Mouse (Mus musculus) intestine, embryonic 15.5 days (tissue): ENCODE data around the gene Cyld. TPM values are rescaled to one million over a fixed set of nuclear protein-coding genes. Genes with fewer than 3 reads are reported as not detected.
"Not testable (repeated sequence)": the region's sequence is repeated elsewhere in the genome, so short reads cannot be mapped to it uniquely, and the experiment has no call there.

ENCODE experiments used
- ATAC-seq: fragments of 200-750 bp; cut with Nextera tagmentation; 2 replicates; pipeline ENCODE4 v1.8.0; 2017; ENCODE audit warnings: moderate TSS enrichment, moderate library complexity
- H3K27ac ChIP-seq: fragments of 300-500 bp; sonication (generic); 2 replicates; pipeline ENCODE4 v1.5.1; 2015; ENCODE audit warnings: mild to moderate bottlenecking, inconsistent platforms
- H3K27me3 ChIP-seq: fragments of 300-500 bp; sonication (generic); replicated peaks from 2 replicates; pipeline ENCODE4 v1.6.1; 2015; ENCODE audit warnings: inconsistent platforms
- H3K36me3 ChIP-seq: fragments of 300-500 bp; sonication (generic); 2 replicates; pipeline ENCODE4 v1.6.1; 2015; ENCODE audit warnings: inconsistent platforms
- H3K4me1 ChIP-seq: fragments of 300-500 bp; sonication (generic); replicated peaks from 2 replicates; pipeline ENCODE4 v1.6.1; 2015; ENCODE audit warnings: inconsistent platforms
- H3K4me2 ChIP-seq: fragments of 300-500 bp; sonication (generic); replicated peaks from 2 replicates; pipeline ENCODE4 v1.6.1; 2015; ENCODE audit warnings: mild to moderate bottlenecking, inconsistent platforms
- H3K4me3 ChIP-seq: fragments of 300-500 bp; sonication (generic); replicated peaks from 2 replicates; pipeline ENCODE4 v1.5.1; 2015; ENCODE audit warnings: inconsistent platforms
- H3K9ac ChIP-seq: fragments of 300-500 bp; sonication (generic); 2 replicates; pipeline ENCODE4 v1.6.1; 2015; ENCODE audit warnings: inconsistent platforms
- H3K9me3 ChIP-seq: fragments of 300-500 bp; sonication (generic); 2 replicates; pipeline ENCODE4 v1.6.1; 2016; ENCODE audit warnings: inconsistent platforms
- WGBS: fragments of 180-500 bp; shearing (Covaris S2); methylation state at CpG from one replicate; pipeline ENCODE4 v1.1.7; 2015; 5-methylcytosine and 5-hydroxymethylcytosine counted together
- polyA plus RNA-seq: library from polyadenylated mRNA; unstranded; fragments of >200 nt; fragmentation: Nextera tagmentation; extraction: Ambion mirVana; gene quantifications from 2 replicates; pipeline ENCODE4 v1.2.1, GENCODE M21; 2015

Cyld gene
- 12.6 and 13.8 TPM in 2 replicates for polyA plus RNA-seq

DNA sequence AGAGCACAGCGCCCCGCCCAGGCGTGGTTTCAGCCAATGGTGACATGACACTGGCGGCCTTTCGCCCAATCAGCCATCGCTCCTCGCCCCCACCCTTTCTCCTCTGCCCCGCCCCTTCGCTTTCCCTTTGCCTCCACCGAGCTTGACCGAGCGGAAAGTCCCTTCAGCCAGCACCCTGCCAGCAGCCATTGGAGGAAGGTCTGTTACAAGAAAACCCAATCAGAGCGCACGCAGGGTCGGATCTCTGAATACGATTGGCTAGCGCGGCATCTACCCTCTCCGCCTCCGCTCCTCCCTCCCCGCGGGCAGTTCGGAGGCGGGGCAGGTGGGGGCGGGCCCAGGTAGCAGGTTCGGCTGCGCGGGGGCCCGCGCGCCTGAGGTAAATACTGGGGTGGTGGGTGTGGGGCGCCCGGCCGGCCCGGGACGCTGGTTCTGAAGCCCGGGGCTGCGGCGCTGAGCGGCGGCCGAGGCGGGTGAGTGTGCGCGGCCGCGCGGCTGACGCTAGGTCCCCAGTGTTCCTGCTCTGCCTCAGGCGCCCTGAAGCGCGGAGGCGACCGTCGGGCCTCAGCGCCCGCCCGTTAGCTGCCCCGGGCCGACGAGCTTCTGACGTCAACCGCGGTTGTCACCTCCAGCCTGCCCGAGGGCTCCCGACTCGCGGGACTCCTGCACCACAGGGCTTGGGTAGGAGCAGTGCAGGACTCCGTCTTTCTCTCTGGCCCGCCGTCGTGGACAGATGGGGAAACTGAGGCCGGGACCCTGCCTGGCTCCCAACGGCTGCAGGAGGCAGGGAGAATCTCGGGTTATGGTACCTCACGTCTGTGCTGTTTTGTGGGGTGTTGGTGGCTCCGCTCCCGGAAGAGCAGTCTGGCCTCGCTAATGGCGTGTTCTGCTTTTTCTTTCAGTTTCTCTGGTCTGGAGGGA is at the start of gene Cyld:
TSS of gene Cyld (plus strand) at position 308 of the 921 bp plus-strand sequence.
- peak; percentile 99 for ATAC-seq
- H3K27me3 ChIP-seq: no peaks in the 10 kb centered on the region
- WGBS: under 1% methylated on average over 80 of the region's 80 CpGs

DNA sequence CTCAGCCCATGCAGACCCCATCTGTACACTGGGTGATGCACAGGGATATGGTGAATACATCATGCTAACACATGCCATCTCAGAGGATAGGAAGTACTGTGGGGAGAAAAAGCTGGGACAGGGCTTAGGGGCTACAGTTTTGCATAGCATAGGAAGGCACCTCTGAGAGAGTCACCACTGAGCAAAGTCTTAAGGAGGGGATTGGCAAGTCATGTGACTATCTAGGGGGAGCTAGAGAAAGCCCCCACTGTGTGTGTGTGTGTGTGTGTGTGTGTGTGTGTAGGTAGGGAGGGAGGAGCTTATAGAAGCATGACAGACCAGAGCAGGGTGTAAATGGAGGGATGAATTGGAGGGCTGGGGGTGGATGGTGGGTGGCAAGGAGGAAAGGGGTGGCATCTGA is 48.5 kb upstream of the Cyld start:
- no peak for ATAC-seq
- Histone ChIP-seq H3K4me1 (peaks cover 10% of the 10 kb centered on the region), H3K27me3 (no peaks in the 10 kb centered on the region; the same call in 1 of the 2 replicates), H3K4me3 (no peak overlapping the region), H3K27ac (no peak overlapping the region), H3K9ac (no peak overlapping the region), H3K9me3 (no peaks in the 10 kb centered on the region), H3K4me2 (no peak overlapping the region), H3K36me3 (no peaks in the 10 kb centered on the region)

More for the DNA sequence above, at the start of gene Cyld:
- Histone ChIP-seq H3K4me3 (peak within 1 kb of the TSS; percentile 96), H3K27ac (peak within 1 kb of the TSS; percentile 77), H3K36me3 (no peaks in the 10 kb centered on the region), H3K9ac (peak within 1 kb of the TSS; percentile 66), H3K4me1 (peaks cover 6% of the 10 kb centered on the region; the same call in 1 of the 2 replicates), H3K9me3 (no peaks in the 10 kb centered on the region), H3K4me2 (peak within 1 kb of the TSS; percentile 60)

DNA sequence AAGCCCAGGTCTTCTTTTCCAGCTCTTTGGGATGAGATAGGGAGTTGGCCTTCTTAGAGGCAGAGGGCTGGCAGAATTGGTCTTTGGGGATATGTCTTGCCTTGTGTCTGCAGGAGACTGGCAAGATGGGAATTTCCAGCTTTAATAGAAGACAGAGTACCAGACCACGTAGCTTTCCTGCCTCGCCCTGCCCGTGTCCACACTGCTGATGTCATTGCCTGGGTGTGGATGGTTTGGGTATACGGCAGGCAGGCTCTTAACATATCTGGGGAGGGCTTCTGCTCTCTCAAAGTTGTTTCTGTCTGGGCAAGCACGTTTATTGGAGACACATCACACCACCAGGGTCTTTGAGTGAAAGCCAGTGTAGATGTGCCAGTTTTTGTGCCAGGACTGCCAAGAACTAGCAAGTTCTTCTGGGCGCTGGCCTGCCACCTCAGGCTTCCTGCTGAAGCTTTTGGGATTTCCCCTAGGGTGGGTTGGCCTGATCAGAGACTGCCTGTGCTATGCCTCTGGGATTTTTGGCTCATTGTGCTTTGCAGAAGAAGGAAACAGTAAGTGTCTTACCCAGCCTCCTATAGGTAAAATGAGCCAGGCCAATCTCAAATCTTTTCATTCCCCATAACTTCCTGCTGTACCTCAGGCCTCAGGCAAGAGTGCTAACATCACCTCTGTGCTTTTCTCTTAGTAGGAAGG is 46.7 kb upstream of the Cyld start:
- 64% methylated on average over 6 of the region's 6 CpGs for WGBS
- H3K36me3 ChIP-seq: no peaks in the 10 kb centered on the region

DNA sequence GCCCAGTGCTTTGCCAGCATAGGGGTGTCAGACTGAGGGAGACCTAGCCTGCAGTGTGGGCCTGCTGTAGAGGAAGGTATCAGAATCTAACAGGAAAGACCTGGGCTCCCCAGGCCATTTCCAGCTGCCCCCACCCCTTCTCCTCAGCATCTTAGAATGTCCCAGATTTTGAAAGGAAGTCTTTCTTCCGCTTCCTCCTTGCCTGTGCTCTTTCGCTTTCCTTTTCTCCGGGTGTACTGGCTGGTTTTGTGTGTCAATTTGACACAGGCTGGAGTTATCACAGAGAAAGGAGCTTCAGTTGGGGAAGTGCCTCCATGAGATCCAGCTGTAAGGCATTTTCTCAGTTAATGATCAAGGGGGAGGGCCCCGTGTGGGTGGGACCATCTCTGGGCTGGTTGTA is 45.7 kb upstream of the Cyld start:
- WGBS: 55% methylated on average over 4 of the region's 4 CpGs
- H3K9ac ChIP-seq, H3K9me3 ChIP-seq, H3K27ac ChIP-seq, H3K4me1 ChIP-seq, H3K4me3 ChIP-seq, H3K4me2 ChIP-seq, ATAC-seq, H3K27me3 ChIP-seq, H3K36me3 ChIP-seq: not testable (repeated sequence)

More for the DNA sequence above, 46.7 kb upstream of the Cyld start:
- ATAC-seq: no peak
- Histone ChIP-seq H3K4me3 (no peak overlapping the region), H3K27ac (no peak overlapping the region), H3K9ac (no peak overlapping the region), H3K9me3 (no peaks in the 10 kb centered on the region), H3K27me3 (no peaks in the 10 kb centered on the region; the same call in 1 of the 2 replicates), H3K4me1 (peaks cover 10% of the 10 kb centered on the region), H3K4me2 (no peak overlapping the region)

DNA sequence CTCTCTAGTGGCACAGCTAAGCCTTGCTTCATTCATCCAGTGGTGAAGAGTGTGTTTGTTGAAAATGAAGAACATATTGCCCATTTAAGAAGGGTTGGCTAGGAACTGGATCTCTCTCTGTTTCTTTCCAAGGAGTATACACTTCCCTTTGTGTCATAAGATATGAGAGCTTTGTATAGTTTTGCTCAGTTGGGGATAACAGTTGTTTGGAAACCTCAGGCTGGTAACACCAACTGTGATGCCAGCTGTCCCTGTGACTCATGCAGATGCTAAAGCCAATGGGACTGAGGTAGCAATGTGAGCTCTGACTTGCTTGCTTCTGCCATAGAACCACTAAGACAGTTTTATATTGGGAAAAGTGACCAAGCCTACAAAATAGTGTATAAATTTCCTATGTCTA is 41.5 kb upstream of the Cyld start:
- ATAC-seq: no peak
- Histone ChIP-seq H3K4me1 (no peaks in the 10 kb centered on the region), H3K9ac (no peak overlapping the region), H3K9me3 (no peaks in the 10 kb centered on the region), H3K4me2 (no peak overlapping the region), H3K4me3 (no peak overlapping the region), H3K36me3 (no peaks in the 10 kb centered on the region), H3K27me3 (no peaks in the 10 kb centered on the region), H3K27ac (no peak overlapping the region)

DNA sequence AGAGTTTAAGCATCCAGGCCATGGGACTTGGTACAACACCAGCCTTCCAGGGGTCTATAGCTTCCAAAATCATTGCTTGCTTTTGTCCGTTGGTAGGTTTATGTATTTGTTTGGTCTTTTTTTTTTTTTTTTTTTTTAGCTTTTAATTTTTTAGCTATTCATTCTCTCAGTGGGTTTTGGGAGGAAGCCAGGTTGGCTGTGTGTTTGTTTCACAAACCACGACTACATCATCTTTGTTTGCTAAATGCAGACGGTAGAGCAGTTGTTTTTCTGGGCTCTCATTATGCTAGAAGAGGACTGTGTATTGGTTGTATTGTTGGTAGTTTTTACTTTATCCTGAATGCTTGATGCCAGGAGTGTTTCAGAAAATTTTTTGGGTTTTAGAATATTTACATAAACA is 37.0 kb upstream of the Cyld start:
- no peak for ATAC-seq
- no peaks in the 10 kb centered on the region for H3K9me3 ChIP-seq
- H3K9ac ChIP-seq: no peak overlapping the region
- no peaks in the 10 kb centered on the region for H3K27me3 ChIP-seq
- no peak overlapping the region for H3K4me2 ChIP-seq
- 82% methylated on average over 3 of the region's 3 CpGs for WGBS
- H3K4me3 ChIP-seq: no peak overlapping the region
- H3K36me3 ChIP-seq: no peaks in the 10 kb centered on the region
- H3K27ac ChIP-seq: no peak overlapping the region
- no peaks in the 10 kb centered on the region for H3K4me1 ChIP-seq

DNA sequence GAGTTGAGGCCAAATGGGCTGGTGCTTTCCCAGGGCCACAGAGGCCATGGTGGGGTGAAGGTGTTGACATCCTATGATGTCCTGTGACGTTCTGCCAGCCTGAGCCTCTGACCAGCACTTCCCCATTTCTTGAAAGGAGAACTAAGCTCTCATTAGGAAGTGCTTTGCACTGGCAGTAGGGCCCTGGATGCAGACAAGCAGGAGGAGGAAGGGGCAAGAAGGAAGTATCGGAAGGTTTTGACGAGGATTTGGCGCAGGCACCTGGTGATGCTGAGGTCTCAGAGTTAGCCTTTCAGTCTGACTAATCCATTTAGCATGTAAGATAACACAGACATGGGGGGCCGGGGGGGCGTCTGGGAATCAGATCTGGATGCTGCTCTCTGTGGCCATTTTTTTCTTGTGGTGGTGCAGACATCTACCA is 34.4 kb upstream of the Cyld start:
- Histone ChIP-seq H3K27ac (no peak overlapping the region), H3K4me2 (no peak overlapping the region), H3K9ac (no peak overlapping the region), H3K9me3 (no peaks in the 10 kb centered on the region), H3K4me1 (no peaks in the 10 kb centered on the region), H3K27me3 (no peaks in the 10 kb centered on the region), H3K36me3 (no peaks in the 10 kb centered on the region), H3K4me3 (no peak overlapping the region)
- 76% methylated on average over 6 of the region's 6 CpGs for WGBS
- no peak for ATAC-seq

DNA sequence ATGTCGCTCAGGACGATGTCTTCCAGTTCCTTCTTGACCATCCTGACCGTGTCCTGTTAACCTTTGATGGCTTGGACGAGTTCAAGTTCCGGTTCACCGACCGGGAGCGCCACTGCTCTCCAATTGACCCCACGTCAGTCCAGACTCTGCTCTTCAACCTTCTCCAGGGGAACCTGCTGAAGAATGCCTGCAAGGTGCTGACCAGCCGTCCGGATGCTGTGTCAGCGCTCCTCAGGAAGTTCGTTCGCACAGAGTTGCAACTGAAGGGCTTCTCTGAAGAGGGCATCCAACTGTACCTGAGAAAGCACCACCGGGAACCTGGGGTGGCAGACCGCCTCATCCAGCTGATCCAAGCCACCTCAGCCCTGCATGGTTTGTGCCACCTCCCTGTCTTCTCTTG is 32.7 kb upstream of the Cyld start:
- Histone ChIP-seq H3K4me3 (no peak overlapping the region), H3K4me1 (no peaks in the 10 kb centered on the region), H3K36me3 (no peaks in the 10 kb centered on the region), H3K4me2 (no peak overlapping the region), H3K27ac (no peak overlapping the region), H3K9ac (no peak overlapping the region), H3K27me3 (no peaks in the 10 kb centered on the region), H3K9me3 (no peaks in the 10 kb centered on the region)
- no peak for ATAC-seq
- WGBS: 85% methylated on average over 16 of the region's 16 CpGs

DNA sequence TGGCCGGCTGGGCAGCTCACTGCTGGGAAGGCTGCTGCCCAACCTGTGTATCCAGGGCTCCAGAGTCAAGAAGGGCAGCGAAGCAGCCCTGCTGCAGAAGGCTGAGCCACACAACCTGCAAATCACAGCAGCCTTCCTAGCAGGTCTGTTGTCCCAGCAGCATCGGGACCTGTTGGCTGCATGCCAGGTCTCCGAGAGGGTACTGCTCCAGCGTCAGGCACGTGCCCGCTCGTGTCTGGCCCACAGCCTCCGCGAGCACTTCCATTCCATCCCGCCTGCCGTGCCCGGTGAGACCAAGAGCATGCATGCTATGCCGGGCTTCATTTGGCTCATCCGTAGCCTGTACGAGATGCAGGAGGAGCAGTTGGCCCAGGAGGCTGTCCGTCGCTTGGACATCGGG is 31.9 kb upstream of the Cyld start:
- H3K9ac ChIP-seq: no peak overlapping the region
- H3K4me1 ChIP-seq: no peaks in the 10 kb centered on the region
- H3K4me3 ChIP-seq: no peak overlapping the region
- H3K9me3 ChIP-seq: no peaks in the 10 kb centered on the region
- H3K4me2 ChIP-seq: no peak overlapping the region
- H3K27me3 ChIP-seq: no peaks in the 10 kb centered on the region
- WGBS: 80% methylated on average over 19 of the region's 19 CpGs
- no peak for ATAC-seq
- H3K27ac ChIP-seq: no peak overlapping the region
- no peaks in the 10 kb centered on the region for H3K36me3 ChIP-seq

DNA sequence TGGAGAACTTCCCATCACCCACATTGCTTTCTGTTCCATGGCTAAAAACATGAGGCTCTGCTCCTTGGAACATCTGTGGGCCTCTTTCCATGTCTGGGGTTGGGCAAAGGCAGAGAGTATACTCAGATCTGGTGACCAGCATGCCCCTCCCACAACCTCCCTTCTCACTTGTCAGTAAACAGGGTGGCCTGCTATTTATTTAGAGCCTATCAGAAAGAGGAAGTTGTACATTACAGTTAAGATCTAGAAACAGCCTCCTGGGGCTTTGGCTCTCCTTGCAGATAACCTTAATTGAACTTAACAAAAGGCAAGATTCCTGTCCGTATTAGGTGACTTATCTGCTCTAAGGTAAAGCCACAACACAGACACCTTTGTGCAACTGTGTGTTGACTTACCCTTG is 30.4 kb upstream of the Cyld start:
- H3K4me2 ChIP-seq: no peak overlapping the region
- H3K9ac ChIP-seq: no peak overlapping the region
- no peak overlapping the region for H3K27ac ChIP-seq
- H3K4me3 ChIP-seq: no peak overlapping the region
- ATAC-seq: no peak
- no peaks in the 10 kb centered on the region for H3K4me1 ChIP-seq
- H3K9me3 ChIP-seq: no peaks in the 10 kb centered on the region
- no peaks in the 10 kb centered on the region for H3K36me3 ChIP-seq
- 43% methylated on average over 1 of the region's 1 CpGs for WGBS
- H3K27me3 ChIP-seq: no peaks in the 10 kb centered on the region

DNA sequence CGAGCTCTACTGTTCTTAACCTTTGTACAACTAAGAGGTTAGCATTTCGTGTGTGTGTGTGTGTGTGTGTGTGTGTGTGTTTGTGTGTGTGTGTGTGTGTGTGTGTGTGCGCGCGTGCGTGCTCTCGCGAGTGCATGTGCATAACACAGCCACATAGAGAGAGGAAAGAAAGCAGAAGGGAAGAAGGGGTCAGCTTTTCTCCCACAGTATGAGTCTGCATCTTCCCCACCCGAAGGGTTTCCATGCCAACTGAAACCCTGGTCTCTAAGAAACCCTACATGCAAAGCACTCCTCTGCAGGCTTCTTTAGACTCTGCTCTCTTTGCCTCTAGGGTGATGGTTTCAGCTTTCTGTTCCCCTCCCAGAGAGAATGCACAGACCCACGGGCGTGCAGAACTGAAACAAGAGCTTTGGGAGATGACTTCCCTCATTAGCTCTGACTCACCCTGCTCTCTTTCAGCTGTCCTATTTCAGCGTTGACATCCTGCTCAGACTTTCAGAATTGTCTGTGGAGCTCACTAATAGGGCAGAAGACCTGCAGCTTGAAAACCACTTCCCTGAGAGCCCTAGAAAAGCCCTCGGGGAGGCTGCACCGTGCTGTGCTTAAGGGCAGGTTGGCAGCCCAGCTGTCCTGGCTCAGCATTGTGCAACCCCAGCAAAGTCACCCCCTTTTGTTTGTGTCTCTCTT is 28.3 kb upstream of the Cyld start:
- no peak overlapping the region for H3K9ac ChIP-seq
- 58% methylated on average over 14 of the region's 14 CpGs for WGBS
- no peak overlapping the region for H3K4me3 ChIP-seq
- no peaks in the 10 kb centered on the region for H3K9me3 ChIP-seq
- H3K36me3 ChIP-seq: no peaks in the 10 kb centered on the region
- no peaks in the 10 kb centered on the region for H3K4me1 ChIP-seq
- no peaks in the 10 kb centered on the region for H3K27me3 ChIP-seq
- no peak overlapping the region for H3K27ac ChIP-seq
- H3K4me2 ChIP-seq: no peak overlapping the region
- ATAC-seq: peak; percentile 28; the same call in 1 of the 2 replicates

DNA sequence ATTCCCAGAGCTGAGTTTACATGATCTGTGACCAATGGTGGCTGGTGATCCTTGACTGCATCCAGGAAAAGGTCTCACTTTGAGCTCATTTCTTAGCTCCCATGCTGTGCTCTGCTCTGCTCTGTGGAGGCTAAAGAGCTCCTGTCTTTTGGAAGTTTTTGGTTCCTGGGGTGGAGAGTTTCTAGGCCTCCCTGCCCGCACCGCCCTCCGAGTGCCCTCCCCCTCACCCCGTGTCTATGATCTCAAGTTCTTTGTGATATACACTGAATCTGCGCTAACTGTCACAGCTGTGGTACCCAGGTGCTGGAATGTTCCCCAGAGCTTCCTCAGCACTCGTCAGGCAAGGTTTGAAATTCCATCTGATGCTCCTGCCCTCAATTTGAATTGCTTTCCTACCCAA is 26.0 kb upstream of the Cyld start:
- H3K27ac ChIP-seq: no peak overlapping the region
- WGBS: 75% methylated on average over 6 of the region's 6 CpGs
- no peak overlapping the region for H3K4me3 ChIP-seq
- no peaks in the 10 kb centered on the region for H3K9me3 ChIP-seq
- H3K4me1 ChIP-seq: no peaks in the 10 kb centered on the region
- ATAC-seq: no peak
- no peak overlapping the region for H3K9ac ChIP-seq
- H3K27me3 ChIP-seq: no peaks in the 10 kb centered on the region
- H3K36me3 ChIP-seq: no peaks in the 10 kb centered on the region
- H3K4me2 ChIP-seq: no peak overlapping the region
